Mouse (Mus musculus) layer of hippocampus, adult 6 months (tissue): ENCODE data around the gene Hist1h1b. TPM values are rescaled to one million over a fixed set of nuclear protein-coding genes. Genes with fewer than 3 reads are reported as not detected.

ENCODE experiments used
- long read RNA-seq, 2 experiments: library from polyadenylated mRNA; unstranded; transcript quantifications; one replicate each; pipeline ENCODE4 v2.0.0; 2019 to 2020
- microRNA-seq: library from miRNA; unstranded; fragments of <30 nt; microRNA quantifications from one replicate; pipeline ENCODE4 v1.2.0, GENCODE M21; 2020
- polyA plus RNA-seq: library from polyadenylated mRNA; unstranded; fragments of <200 nt; fragmentation: Nextera tagmentation; gene quantifications from 2 replicates; pipeline ENCODE4 v1.2.3, GENCODE M21; 2021

The Hist1h1b gene
- 0.41 and 1.0 TPM in 2 replicates for polyA plus RNA-seq
- long read RNA-seq, experiment 1: 0 reads
- long read RNA-seq, experiment 2: 0 reads

GRCm38 (mm10) chr13:21779767-21780731 is at the start of gene Hist1h1b:
Hist1h1b (minus strand) TSS chr13:21780625.

GRCm38 (mm10) chr13:21811539-21811938 is 31.1 kb upstream of the Hist1h1b start, which contains the start of gene Hist1h4m:
Hist1h4m (plus strand) TSS chr13:21811746.

GRCm38 (mm10) chr13:21810073-21810472 is 29.6 kb upstream of the Hist1h1b start, which contains the start of the genes Hist1h2bq and Hist1h2ao:
Hist1h2bq (minus strand) TSS chr13:21810197.
Hist1h2ao (plus strand) TSS chr13:21810465.

GRCm38 (mm10) chr13:21786899-21787629 is 6.6 kb upstream of the Hist1h1b start, which contains the start of the genes Hist1h2an and Hist1h2bp:
Hist1h2an (minus strand) TSS chr13:21787218.
Hist1h2bp (plus strand) TSS chr13:21787461.

GRCm38 (mm10) chr13:21783255-21783617 is 2.8 kb upstream of the Hist1h1b start, which contains the start of gene Hist1h3i:
Hist1h3i (minus strand) TSS chr13:21783370.

GRCm38 (mm10) chr13:21753524-21754285 is 26.7 kb downstream of the Hist1h1b start, which contains the start of the genes Hist1h2ak and Hist1h2bn:
Hist1h2ak (minus strand) TSS chr13:21753827.
Hist1h2bn (plus strand) TSS chr13:21754123.

GRCm38 (mm10) chr13:21750159-21751017 is 30.0 kb downstream of the Hist1h1b start, which contains the start of gene Hist1h4k:
Hist1h4k (minus strand) TSS chr13:21750505.

GRCm38 (mm10) chr13:21734906-21735767 is 45.3 kb downstream of the Hist1h1b start, which contains the start of gene Hist1h4j:
Hist1h4j (plus strand) TSS chr13:21735064.

Small RNA genes within 50 kb of the gene (microRNA-seq; reads per million reads assigned to microRNA genes)
- gene Gm19658 (not detected), gene Gm44346 (not detected), gene Gm44454 (not detected)

Other genes starting within 250 kb of the Hist1h1b start
- 1.6 and 2.7 TPM in 2 replicates for gene Zkscan8, start 249.5 kb downstream of the Hist1h1b start, polyA plus RNA-seq
- gene Olfr1366, start 237.8 kb downstream of the Hist1h1b start, polyA plus RNA-seq: 0.10 TPM in 1 of 2 replicates, not detected in the other
- gene Olfr1535, start 220.7 kb downstream of the Hist1h1b start, polyA plus RNA-seq: 0.06 TPM in 1 of 2 replicates, not detected in the other
- gene Olfr1364, start 198.9 kb downstream of the Hist1h1b start, polyA plus RNA-seq: not detected in 2 replicates
- gene Olfr1362, start 166.6 kb downstream of the Hist1h1b start, polyA plus RNA-seq: not detected in 2 replicates
- gene Olfr11, start 138.1 kb downstream of the Hist1h1b start, polyA plus RNA-seq: not detected in 2 replicates
- not detected in 2 replicates for gene Olfr1361, start 117.2 kb downstream of the Hist1h1b start, polyA plus RNA-seq
- gene Olfr1360, start 103.2 kb downstream of the Hist1h1b start, polyA plus RNA-seq: not detected in 2 replicates
- gene Olfr1359, start 82.5 kb downstream of the Hist1h1b start, polyA plus RNA-seq: not detected in 2 replicates
- gene Hist1h2bl, start 64.5 kb downstream of the Hist1h1b start, polyA plus RNA-seq: 0.80 and 1.4 TPM in 2 replicates
- gene Hist1h2ai, start 64.2 kb downstream of the Hist1h1b start, polyA plus RNA-seq: 1.4 TPM in 1 of 2 replicates, not detected in the other
- not detected in 2 replicates for gene Hist1h3h, start 63.0 kb downstream of the Hist1h1b start, polyA plus RNA-seq
- gene Hist1h2bm, start 58.6 kb downstream of the Hist1h1b start, polyA plus RNA-seq: 0.44 TPM in 1 of 2 replicates, not detected in the other
- 1.3 and 2.3 TPM in 2 replicates for gene Hist1h4j, start 45.6 kb downstream of the Hist1h1b start, polyA plus RNA-seq
- 3.9 and 4.5 TPM in 2 replicates for gene Hist1h4k, start 30.1 kb downstream of the Hist1h1b start, polyA plus RNA-seq
- gene Hist1h2ak, start 26.8 kb downstream of the Hist1h1b start, polyA plus RNA-seq: 1.2 TPM in 1 of 2 replicates, not detected in the other
- gene Hist1h2bn, start 26.5 kb downstream of the Hist1h1b start, polyA plus RNA-seq: 1.3 and 2.1 TPM in 2 replicates
- gene Hist1h3i, start 2.7 kb upstream of the Hist1h1b start, polyA plus RNA-seq: 1.8 and 4.4 TPM in 2 replicates
- not detected in 2 replicates for gene Hist1h2an, start 6.6 kb upstream of the Hist1h1b start, polyA plus RNA-seq
- gene Hist1h2bp, start 6.8 kb upstream of the Hist1h1b start, polyA plus RNA-seq: not detected in 2 replicates
- gene Hist1h2bq, start 29.6 kb upstream of the Hist1h1b start, polyA plus RNA-seq: 1.3 and 1.5 TPM in 2 replicates
- not detected in 2 replicates for gene Hist1h2ao, start 29.8 kb upstream of the Hist1h1b start, polyA plus RNA-seq
- gene Hist1h4m, start 31.1 kb upstream of the Hist1h1b start, polyA plus RNA-seq: 3.4 and 7.0 TPM in 2 replicates
- 2.8 and 2.9 TPM in 2 replicates for gene Hist1h4n, start 51.6 kb upstream of the Hist1h1b start, polyA plus RNA-seq
- 64.1 and 77.9 TPM in 2 replicates for gene Hist1h2ap, start 52.9 kb upstream of the Hist1h1b start, polyA plus RNA-seq
- gene Hist1h2br, start 53.1 kb upstream of the Hist1h1b start, polyA plus RNA-seq: 1.2 TPM in 1 of 2 replicates, not detected in the other
- gene Zfp184, start 164.5 kb upstream of the Hist1h1b start, polyA plus RNA-seq: 0.98 and 1.5 TPM in 2 replicates
- gene Pom121l2, start 200.6 kb upstream of the Hist1h1b start, polyA plus RNA-seq: 0.09 TPM in 1 of 2 replicates, not detected in the other
- gene Prss16, start 229.1 kb upstream of the Hist1h1b start, polyA plus RNA-seq: 1.5 TPM in 2 replicates